Mouse (Mus musculus) midbrain, embryonic 12.5 days (tissue): Measurements from ENCODE around the gene Zfp511. TPM values are rescaled to one million over a fixed set of nuclear protein-coding genes. Genes with fewer than 3 reads are reported as not detected.

Experiments
- ATAC-seq: fragments of 200-750 bp; cut with Nextera tagmentation; 2 replicates; pipeline ENCODE4 v1.8.0; 2017; ENCODE audit warnings: low read depth, moderate TSS enrichment, moderate library complexity; ENCODE audit not compliant: low FRiP score
- H3K27ac ChIP-seq: fragments of 300-500 bp; sonication (generic); replicated peaks from 2 replicates; pipeline ENCODE4 v1.5.1; 2016; ENCODE audit warnings: mild to moderate bottlenecking
- H3K27me3 ChIP-seq: fragments of 300-500 bp; sonication (generic); 2 replicates; pipeline ENCODE4 v1.6.1; 2016; ENCODE audit warnings: mild to moderate bottlenecking
- H3K36me3 ChIP-seq: fragments of 300-500 bp; sonication (generic); 2 replicates; pipeline ENCODE4 v1.6.1; 2016
- H3K4me1 ChIP-seq: fragments of 300-500 bp; sonication (generic); 2 replicates; pipeline ENCODE4 v1.6.1; 2016
- H3K4me2 ChIP-seq: fragments of 300-500 bp; sonication (generic); replicated peaks from 2 replicates; pipeline ENCODE4 v1.6.1; 2016; ENCODE audit warnings: mild to moderate bottlenecking, moderate library complexity
- H3K4me3 ChIP-seq: fragments of 300-500 bp; sonication (generic); 2 replicates; pipeline ENCODE4 v1.5.1; 2016; ENCODE audit warnings: mild to moderate bottlenecking
- H3K9ac ChIP-seq: fragments of 300-500 bp; sonication (generic); replicated peaks from 2 replicates; pipeline ENCODE4 v1.6.1; 2016; ENCODE audit warnings: mild to moderate bottlenecking, moderate library complexity
- H3K9me3 ChIP-seq: fragments of 300-500 bp; sonication (generic); 2 replicates; pipeline ENCODE4 v1.6.1; 2016; ENCODE audit warnings: mild to moderate bottlenecking
- WGBS: fragments of 180-500 bp; shearing (Covaris S2); methylation state at CpG from one replicate; pipeline ENCODE4 v1.1.7; 2016; 5-methylcytosine and 5-hydroxymethylcytosine counted together
- microRNA-seq: library from miRNA; unstranded; fragments of <30 nt; microRNA quantifications from one replicate; pipeline ENCODE4, GENCODE M21; 2017
- polyA plus RNA-seq: library from polyadenylated mRNA; unstranded; fragments of >200 nt; fragmentation: Nextera tagmentation; extraction: Ambion mirVana; gene quantifications from 2 replicates; pipeline ENCODE4 v1.2.1, GENCODE M21; 2016

The Zfp511 gene
- polyA plus RNA-seq, 1 experiment from 2014 or later = 45.2 TPM

- Histone ChIP-seq H3K4me2 (no peak overlapping the region), H3K9me3 (no peaks in the 10 kb centered on the region), H3K9ac (no peak overlapping the region), H3K4me3 (no peak overlapping the region), H3K27ac (no peak overlapping the region), H3K36me3 (no peaks in the 10 kb centered on the region), H3K27me3 (peaks cover 67% of the 10 kb centered on the region), H3K4me1 (peaks cover 26% of the 10 kb centered on the region)
- no peak for ATAC-seq
- WGBS = 5% methylated on average over 5 of the region's 5 CpGs
These were observed 42.5 kb downstream of the Zfp511 start for GRCm38 (mm10) chr7:140078711-140079110.

- Histone ChIP-seq H3K4me3 (peak overlapping the region; percentile 42), H3K4me2 (peak overlapping the region; percentile 68), H3K36me3 (no peaks in the 10 kb centered on the region), H3K4me1 (peaks cover 26% of the 10 kb centered on the region), H3K9ac (peak overlapping the region; percentile 57), H3K9me3 (no peaks in the 10 kb centered on the region), H3K27me3 (peaks cover 68% of the 10 kb centered on the region), H3K27ac (peak overlapping the region; percentile 81)
- ATAC-seq = peak; percentile 86
- WGBS = 4% methylated on average over 24 of the region's 24 CpGs
These were observed 44.4 kb downstream of the Zfp511 start for GRCm38 (mm10) chr7:140080503-140081156.

GRCm38 (mm10) chr7:140081408-140082241, 45.4 kb downstream of the Zfp511 start:
- peak overlapping the region; percentile 4 for H3K9ac ChIP-seq
- H3K9me3 ChIP-seq = no peaks in the 10 kb centered on the region
- peak overlapping the region; percentile 68 for H3K4me2 ChIP-seq
- peaks cover 59% of the 10 kb centered on the region for H3K27me3 ChIP-seq
- H3K36me3 ChIP-seq = no peaks in the 10 kb centered on the region
- WGBS = 8% methylated on average over 20 of the region's 20 CpGs
- H3K4me1 ChIP-seq = peaks cover 26% of the 10 kb centered on the region
- ATAC-seq = no peak
- peak overlapping the region; percentile 42 for H3K4me3 ChIP-seq
- H3K27ac ChIP-seq = peak overlapping the region; percentile 66

- peak; percentile 81 for ATAC-seq
- H3K36me3 ChIP-seq = no peaks in the 10 kb centered on the region
- H3K4me1 ChIP-seq = peaks cover 26% of the 10 kb centered on the region
- H3K27ac ChIP-seq = peak within 1 kb of the TSS; percentile 66
- WGBS = 3% methylated on average over 18 of the region's 18 CpGs
- H3K9ac ChIP-seq = peak within 1 kb of the TSS; percentile 4
- peak within 1 kb of the TSS; percentile 42 for H3K4me3 ChIP-seq
- H3K27me3 ChIP-seq = peaks cover 55% of the 10 kb centered on the region
- H3K9me3 ChIP-seq = no peaks in the 10 kb centered on the region
- H3K4me2 ChIP-seq = peak within 1 kb of the TSS; percentile 68
These were observed 46.1 kb downstream of the Zfp511 start, which contains the start of gene Caly for GRCm38 (mm10) chr7:140082242-140082678. TSS of gene Caly (minus strand) at chr7:140082548.

Small RNAs within 50 kb of the gene (microRNA-seq; reads per million reads assigned to microRNA genes)
- 1.4 reads per million for gene Mir7062

Other genes starting within 250 kb of the Zfp511 start
- gene Adgra1, start 202.2 kb upstream of the Zfp511 start, polyA plus RNA-seq = 27.0 and 30.3 TPM in 2 replicates
- 1.2 and 1.5 TPM in 2 replicates for gene Kndc1, start 141.7 kb upstream of the Zfp511 start, polyA plus RNA-seq
- gene Utf1, start 92.6 kb upstream of the Zfp511 start, polyA plus RNA-seq = not detected in 2 replicates
- 0.45 and 0.52 TPM in 2 replicates for gene 6430531B16Rik, start 57.6 kb upstream of the Zfp511 start, polyA plus RNA-seq
- gene Adam8, start 43.8 kb upstream of the Zfp511 start, polyA plus RNA-seq = 3.6 and 3.9 TPM in 2 replicates
- 70.6 and 72.7 TPM in 2 replicates for gene Tubgcp2, start 278 bp downstream of the Zfp511 start, polyA plus RNA-seq
- 2.5 and 6.9 TPM in 2 replicates for gene Msx3, start 12.7 kb downstream of the Zfp511 start, polyA plus RNA-seq
- 21.4 and 22.3 TPM in 2 replicates for gene Caly, start 46.2 kb downstream of the Zfp511 start, polyA plus RNA-seq
- gene Prap1, start 57.0 kb downstream of the Zfp511 start, polyA plus RNA-seq = not detected in 2 replicates
- gene Fuom, start 66.0 kb downstream of the Zfp511 start, polyA plus RNA-seq = 14.6 and 16.1 TPM in 2 replicates
- gene Paox, start 79.4 kb downstream of the Zfp511 start, polyA plus RNA-seq = 9.8 and 11.3 TPM in 2 replicates
- gene Echs1, start 80.1 kb downstream of the Zfp511 start, polyA plus RNA-seq = 136 and 142 TPM in 2 replicates
- 26.1 and 28.8 TPM in 2 replicates for gene Mtg1, start 101.2 kb downstream of the Zfp511 start, polyA plus RNA-seq
- gene Sprn, start 118.5 kb downstream of the Zfp511 start, polyA plus RNA-seq = 2.8 and 3.1 TPM in 2 replicates
- gene Olfr522, start 128.4 kb downstream of the Zfp511 start, polyA plus RNA-seq = not detected in 2 replicates
- not detected in 2 replicates for gene Olfr523, start 136.8 kb downstream of the Zfp511 start, polyA plus RNA-seq
- gene Olfr524, start 169.6 kb downstream of the Zfp511 start, polyA plus RNA-seq = not detected in 2 replicates
- not detected in 2 replicates for gene Cd163l1, start 181.9 kb downstream of the Zfp511 start, polyA plus RNA-seq
- not detected in 2 replicates for gene 5830411N06Rik, start 210.9 kb downstream of the Zfp511 start, polyA plus RNA-seq